Mouse (Mus musculus): ENCODE results near the gene Fbxo6.
"Not testable (repeated sequence)": the region's sequence is repeated elsewhere in the genome, so short reads cannot be mapped to it uniquely, and the experiment has no call there.

Fbxo6 gene

GRCm38 (mm10) chr4:148128241-148128640, 23.7 kb downstream of the Fbxo6 start:
- DNase-seq (ENCODE audit: low read depth, low spot score): no peak

- DNase-seq (ENCODE audit: low read depth, low spot score): no peak
Measured at GRCm38 (mm10) chr4:148122694-148123066, 29.3 kb downstream of the Fbxo6 start.

GRCm38 (mm10) chr4:148121982-148122693, 29.8 kb downstream of the Fbxo6 start:
- DNase-seq (ENCODE audit: low read depth, low spot score): no peak

GRCm38 (mm10) chr4:148121362-148121761, 30.6 kb downstream of the Fbxo6 start:
- peak; percentile 67 for DNase-seq (ENCODE audit: low read depth, low spot score)

GRCm38 (mm10) chr4:148120555-148120954, 31.4 kb downstream of the Fbxo6 start:
- no peak for DNase-seq (ENCODE audit: low read depth, low spot score)

- not testable (repeated sequence) for DNase-seq (ENCODE audit: low read depth, low spot score)
Measured at GRCm38 (mm10) chr4:148119578-148119977, 32.4 kb downstream of the Fbxo6 start.

GRCm38 (mm10) chr4:148117392-148117791, 34.5 kb downstream of the Fbxo6 start:
- no peak for DNase-seq (ENCODE audit: low read depth, low spot score)

GRCm38 (mm10) chr4:148116657-148117056, 35.3 kb downstream of the Fbxo6 start:
- DNase-seq (ENCODE audit: low read depth, low spot score): no peak

- no peak for DNase-seq (ENCODE audit: low read depth, low spot score)
Measured at GRCm38 (mm10) chr4:148115467-148115866, 36.5 kb downstream of the Fbxo6 start.

GRCm38 (mm10) chr4:148114758-148115391, 37.1 kb downstream of the Fbxo6 start:
- peak; percentile 93 for DNase-seq (ENCODE audit: low read depth, low spot score)

GRCm38 (mm10) chr4:148112519-148112918, 39.4 kb downstream of the Fbxo6 start:
- no peak for DNase-seq (ENCODE audit: low read depth, low spot score)

- DNase-seq (ENCODE audit: low read depth, low spot score): no peak
Measured at GRCm38 (mm10) chr4:148109215-148109614, 42.7 kb downstream of the Fbxo6 start.

GRCm38 (mm10) chr4:148108565-148109100, 43.3 kb downstream of the Fbxo6 start:
- peak; percentile 40 for DNase-seq (ENCODE audit: low read depth, low spot score)

GRCm38 (mm10) chr4:148107621-148108291, 44.2 kb downstream of the Fbxo6 start:
- DNase-seq (ENCODE audit: low read depth, low spot score): peak; percentile 63

GRCm38 (mm10) chr4:148104146-148104545, 47.8 kb downstream of the Fbxo6 start:
- no peak for DNase-seq (ENCODE audit: low read depth, low spot score)

- DNase-seq (ENCODE audit: low read depth, low spot score): peak; percentile 77
Measured at GRCm38 (mm10) chr4:148101801-148102527, 50.0 kb downstream of the Fbxo6 start.

- DNase-seq (ENCODE audit: low read depth, low spot score): no peak
Measured at GRCm38 (mm10) chr4:148098666-148099065, 53.3 kb downstream of the Fbxo6 start.

GRCm38 (mm10) chr4:148097936-148098335, 54.0 kb downstream of the Fbxo6 start:
- DNase-seq (ENCODE audit: low read depth, low spot score): no peak

Measured in brain, adult 2 months (tissue).